Mouse (Mus musculus) urinary bladder, adult 18-20 months (tissue): ENCODE data around the gene Klhdc8b.
A peak's percentile ranks its signal among the peaks of the same experiment; 100 is the strongest.

Experiments
- DNase-seq, 2 experiments: peaks; one replicate each; pipeline ENCODE4 v3.0.0; 2022; ENCODE audit warnings: low spot score in 2 of 2, mixed read lengths in 2 of 2

Klhdc8b gene

DNA sequence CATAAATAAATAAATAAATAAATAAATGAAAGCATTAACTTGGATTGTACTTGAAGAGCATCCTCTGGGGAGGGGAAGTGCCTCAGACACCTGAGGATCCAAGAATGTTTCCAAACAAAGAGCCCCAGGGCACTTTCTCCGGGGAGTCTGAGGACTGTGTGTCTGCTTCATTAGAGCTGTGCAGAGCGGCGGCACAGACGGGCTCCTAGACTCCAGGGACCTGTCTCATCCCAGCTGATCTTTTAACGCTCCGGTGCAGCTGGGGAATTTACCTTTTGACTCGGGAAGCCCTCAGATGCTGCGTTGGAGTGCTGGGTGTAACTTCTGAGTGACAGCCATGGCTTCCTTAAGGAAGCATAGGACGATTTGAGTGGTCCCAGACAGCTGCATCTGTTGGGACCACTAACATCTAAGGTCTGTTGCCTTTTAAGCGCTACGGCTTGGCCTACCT, at the start of gene Klhdc8b:
Gene Klhdc8b, minus strand, starts transcription at position 401 of the 451 bp plus-strand sequence.
- DNase-seq, result no peak

DNA sequence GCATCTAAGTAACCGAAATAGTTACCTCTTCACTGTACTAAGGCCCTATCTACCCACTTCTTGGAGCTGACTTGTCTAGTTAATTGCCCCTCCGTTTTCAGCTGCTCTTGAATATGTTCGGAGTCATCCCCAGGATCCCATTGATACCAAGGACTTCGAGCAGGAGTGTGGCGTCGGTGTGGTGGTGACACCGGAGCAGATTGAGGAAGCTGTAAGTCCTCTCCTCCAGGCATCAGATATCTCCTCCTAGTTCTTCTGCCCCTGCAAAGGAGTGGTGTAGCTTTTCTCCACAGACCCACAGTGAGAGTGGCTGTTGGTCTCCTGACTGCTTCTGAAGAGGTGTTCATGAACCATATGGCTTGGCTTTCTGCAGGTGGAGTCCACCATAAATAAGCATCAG, 47.4 kb upstream of the Klhdc8b start:
- DNase-seq, result no peak

DNA sequence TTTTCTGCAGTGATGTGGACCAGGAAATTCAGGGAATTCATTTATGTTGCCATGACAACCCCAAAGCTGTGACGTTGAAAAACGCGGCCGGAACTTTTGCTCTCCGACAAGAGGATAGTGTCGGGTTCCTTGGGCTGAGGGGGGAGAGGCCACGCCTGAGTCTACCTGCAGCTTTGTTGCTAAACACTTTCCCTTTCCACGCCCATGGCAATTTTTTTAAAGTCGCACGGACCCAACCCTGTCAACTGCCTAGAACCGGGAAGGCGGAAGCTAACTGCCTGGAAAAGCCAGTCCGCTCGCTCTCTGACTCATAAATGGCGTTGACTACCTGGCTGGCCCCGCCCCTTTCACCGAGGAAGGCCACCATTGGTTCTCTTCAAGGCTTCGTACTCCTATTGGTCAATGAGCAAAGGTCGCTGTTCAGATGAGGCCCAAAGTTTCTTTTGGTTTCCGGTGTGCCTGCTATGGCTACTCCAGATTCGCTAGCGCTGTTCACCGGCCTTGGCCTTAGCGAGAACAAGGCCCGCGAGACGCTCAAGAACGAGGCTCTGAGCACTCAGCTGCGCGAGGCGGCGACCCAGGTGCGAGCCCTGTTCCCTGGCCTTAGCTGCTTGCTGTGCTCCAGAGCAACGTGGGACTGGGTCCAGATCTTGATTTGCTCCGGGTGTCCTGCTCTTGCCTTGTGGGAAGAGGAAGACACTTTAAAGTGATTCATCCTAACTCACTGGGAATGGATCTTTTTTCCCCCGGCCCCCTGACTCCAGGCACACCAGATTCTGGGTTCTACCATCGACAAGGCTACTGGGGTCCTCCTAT, 46.4 kb upstream of the Klhdc8b start, which contains the start of gene Qars:
Gene Qars, plus strand, starts transcription at position 88 of the 816 bp plus-strand sequence.
- DNase-seq, result peak; percentile 78 to 94

DNA sequence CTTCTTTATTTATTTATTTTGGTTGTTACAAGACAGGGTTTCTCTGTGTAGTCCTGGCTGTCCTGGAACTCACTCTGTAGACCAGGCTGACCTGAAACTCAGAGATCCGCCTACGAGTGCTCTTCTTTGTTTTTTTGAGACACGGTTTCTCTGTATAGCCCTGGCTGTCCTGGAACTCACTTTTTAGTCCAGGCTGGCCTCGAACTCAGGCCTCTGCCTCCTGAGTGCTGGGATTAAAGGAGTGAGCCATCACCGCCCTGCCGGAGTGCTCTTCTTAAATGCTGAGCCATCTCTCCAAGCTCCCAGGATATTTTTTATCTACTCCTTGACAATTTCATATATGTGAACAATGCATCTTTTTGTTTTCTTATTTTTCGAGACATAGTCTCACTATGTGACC, 45.5 kb upstream of the Klhdc8b start:
- DNase-seq, result no peak

DNA sequence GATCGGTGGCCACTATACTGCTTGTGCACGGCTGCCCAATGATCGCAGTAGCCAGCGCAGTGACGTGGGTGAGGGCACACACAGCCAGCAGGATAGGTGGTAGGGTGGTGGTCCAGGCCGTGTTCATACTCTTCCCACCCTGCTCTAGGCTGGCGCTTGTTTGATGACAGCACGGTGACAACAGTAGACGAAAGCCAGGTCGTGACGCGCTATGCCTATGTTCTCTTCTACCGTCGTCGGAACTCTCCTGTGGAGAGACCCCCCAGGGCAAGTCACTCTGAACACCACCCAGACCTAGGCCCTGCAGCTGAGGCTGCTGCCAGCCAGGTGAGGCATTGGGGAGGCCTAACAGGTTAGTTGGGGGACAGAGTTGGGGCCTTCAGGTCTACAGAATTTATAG, 38.6 kb upstream of the Klhdc8b start:
- no peak for DNase-seq

DNA sequence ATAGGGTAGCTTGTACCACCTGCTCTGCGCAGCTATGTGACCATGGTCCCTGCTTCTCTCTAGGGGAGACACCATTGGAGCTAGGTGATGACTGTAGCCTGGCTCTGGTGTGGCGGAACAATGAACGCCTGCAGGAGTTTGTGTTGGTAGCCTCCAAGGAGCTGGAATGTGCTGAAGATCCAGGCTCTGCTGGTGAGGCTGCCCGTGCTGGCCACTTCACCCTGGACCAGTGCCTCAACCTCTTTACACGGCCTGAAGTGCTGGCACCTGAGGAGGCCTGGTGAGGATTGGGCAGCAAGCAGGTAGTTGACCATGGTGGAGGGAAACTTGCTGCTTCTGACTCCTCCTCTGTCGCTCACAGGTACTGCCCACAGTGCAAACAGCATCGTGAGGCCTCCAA, 37.9 kb upstream of the Klhdc8b start:
- DNase-seq, result no peak

DNA sequence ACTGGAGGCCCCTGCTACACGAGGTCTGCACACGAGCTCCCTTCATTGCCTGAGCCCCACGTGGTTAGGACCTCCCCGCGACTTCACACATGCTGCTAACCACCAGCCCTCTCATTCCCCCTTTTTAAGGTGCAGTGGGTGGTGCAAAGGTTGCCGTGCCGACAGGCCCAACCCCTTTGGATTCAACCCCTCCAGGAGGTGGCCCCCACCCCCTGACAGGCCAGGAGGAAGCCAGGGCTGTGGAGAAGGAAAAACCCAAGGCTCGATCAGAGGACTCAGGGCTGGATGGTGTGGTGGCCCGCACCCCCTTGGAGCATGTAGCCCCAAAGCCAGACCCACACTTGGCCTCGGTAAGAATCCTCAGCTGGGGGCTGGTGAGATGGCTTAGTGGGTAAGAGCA, 33.5 kb upstream of the Klhdc8b start:
- DNase-seq, result no peak

DNA sequence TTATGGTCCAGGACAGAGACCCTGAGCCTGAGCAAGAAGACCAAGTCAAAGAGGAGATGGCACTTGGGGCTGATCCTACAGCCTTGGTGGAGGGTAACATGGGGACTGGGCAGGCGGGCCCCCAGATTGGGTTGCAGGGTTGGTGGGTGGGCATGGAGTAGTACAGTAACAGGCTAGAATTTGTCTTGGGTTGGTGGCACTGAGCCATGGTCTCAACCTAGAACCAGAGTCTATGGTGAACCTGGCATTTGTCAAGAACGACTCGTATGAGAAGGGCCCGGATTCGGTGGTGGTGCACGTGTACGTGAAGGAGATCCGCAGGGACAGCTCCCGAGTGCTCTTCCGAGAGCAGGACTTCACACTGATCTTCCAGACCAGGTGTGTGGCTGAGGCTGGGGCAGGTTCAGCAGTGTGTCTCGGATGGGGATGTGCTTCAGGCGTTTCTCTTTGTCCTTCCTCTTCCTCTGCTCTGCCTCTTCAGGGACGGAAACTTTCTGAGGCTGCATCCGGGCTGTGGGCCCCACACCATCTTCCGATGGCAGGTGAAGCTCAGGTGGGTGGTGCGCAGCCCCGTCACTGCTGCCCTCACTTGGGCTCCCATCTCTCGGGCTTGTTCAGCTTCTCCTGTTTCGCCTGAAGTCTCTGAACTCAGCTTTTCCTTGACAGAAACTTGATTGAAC, 32.9 kb upstream of the Klhdc8b start:
- DNase-seq, result no peak

DNA sequence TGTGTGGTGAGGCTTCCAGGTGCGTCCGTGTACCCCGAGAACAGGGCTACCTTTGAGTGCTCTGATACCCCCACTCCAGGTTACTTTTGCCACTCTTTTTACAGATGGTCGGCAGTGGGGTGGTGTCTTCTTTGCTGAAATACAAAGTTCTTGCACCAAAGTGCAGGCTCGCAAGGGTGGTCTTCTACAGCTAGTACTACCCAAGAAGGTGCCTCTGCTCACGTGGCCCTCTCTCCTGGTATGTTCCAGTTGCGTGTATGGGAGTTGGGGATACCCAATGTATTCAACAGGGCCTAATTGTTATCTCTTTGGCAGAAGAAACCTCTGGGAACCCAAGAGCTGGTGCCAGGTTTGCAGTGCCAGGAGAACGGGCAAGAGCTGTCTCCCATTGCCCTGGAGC, 31.9 kb upstream of the Klhdc8b start:
- DNase-seq, result no peak

DNA sequence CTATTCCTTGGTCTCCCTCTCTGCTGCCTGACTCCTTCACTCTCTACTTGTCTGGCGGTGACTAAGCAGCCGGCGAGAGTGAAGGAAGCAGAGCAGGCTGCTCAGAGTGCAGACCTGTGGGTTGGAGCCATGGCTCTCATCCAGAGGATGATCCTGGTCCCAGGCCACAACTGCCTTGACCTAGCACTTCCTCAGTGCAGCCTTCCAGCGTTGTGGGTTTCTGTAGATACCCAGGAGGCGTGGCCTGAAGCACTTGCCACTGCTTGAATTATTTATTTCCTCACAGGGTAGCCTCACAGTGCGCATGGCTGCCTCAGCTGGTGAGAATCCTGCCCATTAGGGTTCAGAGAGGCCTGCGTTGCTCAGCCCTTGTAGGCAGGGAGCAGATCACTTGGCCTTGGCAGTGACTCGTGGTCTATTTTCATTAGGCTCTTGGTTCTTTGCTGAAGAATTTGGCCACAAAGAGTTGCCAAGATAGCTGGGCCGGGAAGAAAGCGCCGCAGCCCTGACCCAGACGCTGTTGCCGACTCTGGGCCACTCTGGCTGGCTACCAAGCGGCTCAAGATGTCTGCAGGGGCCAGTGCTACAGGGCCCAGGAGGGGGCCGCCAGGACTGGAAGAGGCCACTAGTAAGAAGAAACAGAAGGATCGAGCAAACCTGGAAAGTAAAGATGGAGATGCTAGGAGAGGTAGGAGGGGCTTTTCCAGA, 30.8 kb upstream of the Klhdc8b start:
- DNase-seq, result no peak

DNA sequence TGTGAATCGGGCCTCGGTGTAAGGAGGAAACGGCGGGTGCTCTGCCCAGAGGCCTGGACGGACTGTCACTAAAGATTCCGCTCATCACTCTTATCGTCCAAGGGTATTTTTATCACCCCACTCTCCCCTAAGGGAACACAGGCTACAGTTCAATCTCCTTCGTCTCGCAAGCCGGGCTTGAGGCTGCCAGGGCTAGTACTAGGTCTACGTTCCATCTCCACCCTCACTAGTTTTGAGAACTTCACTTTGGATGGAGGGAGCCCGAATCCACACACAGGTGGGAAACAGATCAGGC, 29.9 kb upstream of the Klhdc8b start:
- no peak for DNase-seq

DNA sequence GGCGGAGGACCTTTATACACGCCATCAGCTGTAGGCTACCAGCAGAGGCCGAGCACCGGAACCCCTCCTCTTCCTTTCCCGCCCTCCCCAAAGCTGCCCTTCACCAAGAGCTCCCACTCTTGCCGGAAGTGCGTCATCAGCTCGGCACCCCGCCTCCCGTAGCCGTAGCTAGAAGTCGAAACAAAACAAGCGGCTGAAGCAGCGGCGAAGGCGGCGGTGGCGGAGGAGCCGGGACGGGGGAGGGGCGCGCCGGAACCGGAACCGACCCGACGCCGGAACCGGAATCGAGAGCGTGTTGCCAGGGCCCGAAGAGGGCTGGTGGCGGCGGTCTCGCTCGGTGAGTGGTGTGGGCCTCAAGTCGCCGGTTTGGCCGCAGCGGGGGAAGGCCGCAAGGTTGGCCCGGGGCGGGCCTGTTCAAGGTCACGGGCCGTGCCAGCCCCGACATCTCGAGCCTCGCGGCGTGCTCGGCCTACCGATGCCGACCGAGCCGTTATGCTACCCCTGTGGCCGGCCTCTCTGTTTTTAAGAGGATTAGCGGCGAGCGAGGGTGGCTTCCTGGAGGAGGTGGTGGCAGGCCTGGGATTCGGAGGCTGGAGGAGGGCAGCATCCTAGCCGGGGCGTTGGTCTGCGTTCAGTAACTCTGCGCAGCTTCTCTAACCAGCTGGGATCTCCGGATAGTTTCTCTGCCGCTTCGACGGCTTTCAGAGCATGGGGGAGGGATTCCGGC, 29.3 kb upstream of the Klhdc8b start, which contains the start of gene Usp19:
Gene Usp19, plus strand, starts transcription at position 44 of the 727 bp plus-strand sequence.
- peak; percentile 84 to 94 for DNase-seq

DNA sequence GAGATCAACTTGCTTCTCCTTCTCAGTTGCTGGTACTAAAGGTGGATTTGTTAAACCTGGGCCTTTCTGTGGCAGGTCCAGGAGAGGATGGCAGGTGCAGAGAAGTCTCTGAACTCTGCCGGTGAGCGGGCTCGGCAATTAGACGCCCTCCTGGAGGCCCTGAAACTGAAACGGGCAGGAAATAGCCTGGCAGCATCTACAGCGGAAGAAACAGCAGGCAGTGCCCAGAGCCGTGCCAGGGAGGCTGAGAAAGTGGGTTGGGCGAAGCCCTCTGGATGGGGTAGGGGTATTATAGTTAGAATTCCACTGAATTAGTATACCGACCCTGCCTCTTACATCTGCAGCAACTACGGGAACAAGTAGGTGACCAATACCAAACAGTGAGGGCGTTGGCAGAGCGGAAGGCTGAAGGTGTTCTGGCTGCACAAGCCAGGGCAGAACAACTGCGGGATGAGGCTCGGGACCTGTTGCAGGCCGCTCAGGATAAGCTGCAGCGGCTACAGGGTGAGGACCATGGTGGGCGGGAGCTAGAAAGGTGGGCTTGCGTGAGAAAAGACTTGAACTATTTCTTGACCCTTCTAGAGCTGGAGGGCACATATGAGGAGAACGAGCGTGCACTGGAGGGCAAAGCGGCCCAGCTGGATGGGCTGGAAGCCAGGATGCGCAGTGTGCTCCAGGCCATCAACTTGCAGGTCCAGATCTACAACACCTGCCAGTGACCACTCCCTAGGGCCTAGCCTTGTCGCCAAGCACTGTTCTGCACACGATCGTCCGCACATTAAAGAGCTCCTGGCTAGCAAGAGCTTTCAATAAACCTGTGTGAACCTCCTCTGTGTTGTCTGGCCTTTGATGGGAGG, 28.5 kb upstream of the Klhdc8b start:
- DNase-seq, result no peak

DNA sequence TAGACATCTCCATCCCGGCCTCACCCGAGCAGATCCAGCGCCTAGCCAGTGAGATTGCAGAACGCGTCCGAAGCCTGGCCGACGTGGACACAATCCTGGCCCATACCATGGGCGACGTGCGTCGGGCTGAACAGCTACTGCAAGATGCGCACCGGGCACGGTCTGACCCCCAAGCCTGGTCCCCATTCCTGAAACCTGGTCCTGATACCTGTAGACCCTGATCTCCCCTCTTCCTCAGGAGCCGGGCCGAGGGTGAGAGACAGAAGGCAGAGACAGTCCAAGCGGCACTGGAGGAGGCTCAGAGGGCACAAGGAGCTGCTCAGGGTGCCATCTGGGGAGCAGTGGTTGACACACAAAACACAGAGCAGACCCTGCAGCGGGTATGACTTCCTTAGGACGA, 27.8 kb upstream of the Klhdc8b start:
- no peak for DNase-seq

DNA sequence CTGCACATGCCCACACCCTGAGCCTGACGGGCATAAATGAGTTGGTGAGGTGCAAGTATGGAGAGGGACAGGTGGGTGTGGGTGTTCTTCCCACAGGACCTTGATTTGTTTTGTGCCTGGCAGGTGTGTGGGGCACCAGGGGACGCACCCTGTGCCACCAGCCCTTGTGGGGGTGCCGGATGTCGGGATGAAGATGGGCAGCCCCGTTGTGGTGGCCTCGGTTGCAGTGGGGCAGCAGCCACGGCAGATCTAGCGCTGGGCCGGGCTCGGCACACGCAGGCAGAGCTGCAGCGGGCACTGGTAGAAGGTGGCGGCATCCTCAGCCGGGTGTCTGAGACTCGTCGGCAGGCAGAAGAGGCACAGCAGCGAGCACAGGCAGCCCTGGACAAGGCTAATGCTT, 27.0 kb upstream of the Klhdc8b start:
- no peak for DNase-seq

DNA sequence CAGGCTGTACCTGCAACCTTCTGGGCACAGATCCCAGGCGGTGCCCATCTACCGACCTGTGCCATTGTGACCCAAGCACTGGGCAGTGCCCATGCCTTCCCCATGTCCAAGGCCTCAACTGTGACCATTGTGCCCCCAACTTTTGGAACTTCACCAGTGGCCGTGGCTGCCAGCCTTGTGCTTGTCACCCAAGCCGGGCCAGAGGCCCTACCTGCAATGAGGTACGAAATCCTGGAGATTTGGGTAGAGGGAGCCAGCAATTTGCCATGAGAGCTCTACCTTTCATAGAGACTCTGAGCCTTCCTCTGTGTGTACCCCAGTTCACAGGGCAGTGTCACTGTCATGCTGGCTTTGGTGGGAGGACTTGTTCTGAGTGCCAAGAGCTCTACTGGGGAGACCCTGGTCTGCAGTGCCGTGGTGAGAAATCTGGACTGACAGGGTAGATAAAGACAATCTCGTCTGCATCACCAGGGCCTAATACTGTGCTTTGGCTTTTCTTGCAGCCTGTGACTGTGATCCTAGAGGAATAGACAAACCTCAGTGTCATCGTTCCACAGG, 25.7 kb upstream of the Klhdc8b start:
- DNase-seq, result no peak

DNA sequence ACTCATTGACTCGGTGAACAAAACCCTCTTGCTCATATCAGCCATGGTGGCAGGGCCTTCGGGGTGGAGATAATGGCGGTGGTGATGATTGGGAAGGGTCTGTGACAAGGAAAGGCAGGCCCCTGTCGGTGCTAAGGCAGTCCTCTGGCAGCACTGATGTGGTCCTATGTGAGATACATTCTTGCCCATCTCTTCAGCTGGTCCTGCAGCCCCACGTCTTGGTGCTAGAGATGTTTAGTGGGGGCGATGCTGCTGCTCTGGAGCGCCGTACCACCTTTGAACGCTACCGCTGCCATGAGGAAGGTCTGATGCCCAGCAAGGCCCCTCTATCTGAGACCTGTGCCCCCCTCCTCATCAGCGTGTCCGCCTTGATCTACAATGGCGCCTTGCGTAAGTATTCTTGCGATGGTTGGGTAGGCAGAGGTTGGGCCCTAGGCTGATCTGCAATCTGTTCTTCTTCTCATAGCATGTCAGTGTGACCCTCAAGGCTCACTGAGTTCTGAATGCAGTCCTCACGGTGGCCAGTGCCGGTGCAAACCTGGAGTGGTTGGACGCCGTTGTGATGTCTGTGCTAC, 24.0 kb upstream of the Klhdc8b start:
- DNase-seq, result no peak

DNA sequence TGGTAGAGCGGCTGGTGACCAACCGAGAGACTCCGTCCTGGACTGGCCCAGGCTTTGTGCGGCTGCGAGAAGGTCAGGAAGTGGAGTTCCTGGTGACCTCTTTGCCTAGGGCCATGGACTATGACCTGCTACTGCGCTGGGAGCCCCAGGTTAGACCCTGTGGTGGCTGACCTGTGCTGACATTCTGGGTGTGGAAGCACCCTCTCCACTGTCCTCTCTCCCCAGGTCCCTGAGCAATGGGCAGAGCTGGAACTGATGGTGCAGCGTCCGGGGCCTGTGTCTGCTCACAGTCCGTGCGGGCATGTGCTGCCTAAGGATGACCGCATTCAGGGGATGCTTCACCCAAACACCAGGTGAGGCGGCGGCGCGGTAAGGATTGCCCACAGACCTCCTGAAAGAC, 22.6 kb upstream of the Klhdc8b start:
- no peak for DNase-seq

DNA sequence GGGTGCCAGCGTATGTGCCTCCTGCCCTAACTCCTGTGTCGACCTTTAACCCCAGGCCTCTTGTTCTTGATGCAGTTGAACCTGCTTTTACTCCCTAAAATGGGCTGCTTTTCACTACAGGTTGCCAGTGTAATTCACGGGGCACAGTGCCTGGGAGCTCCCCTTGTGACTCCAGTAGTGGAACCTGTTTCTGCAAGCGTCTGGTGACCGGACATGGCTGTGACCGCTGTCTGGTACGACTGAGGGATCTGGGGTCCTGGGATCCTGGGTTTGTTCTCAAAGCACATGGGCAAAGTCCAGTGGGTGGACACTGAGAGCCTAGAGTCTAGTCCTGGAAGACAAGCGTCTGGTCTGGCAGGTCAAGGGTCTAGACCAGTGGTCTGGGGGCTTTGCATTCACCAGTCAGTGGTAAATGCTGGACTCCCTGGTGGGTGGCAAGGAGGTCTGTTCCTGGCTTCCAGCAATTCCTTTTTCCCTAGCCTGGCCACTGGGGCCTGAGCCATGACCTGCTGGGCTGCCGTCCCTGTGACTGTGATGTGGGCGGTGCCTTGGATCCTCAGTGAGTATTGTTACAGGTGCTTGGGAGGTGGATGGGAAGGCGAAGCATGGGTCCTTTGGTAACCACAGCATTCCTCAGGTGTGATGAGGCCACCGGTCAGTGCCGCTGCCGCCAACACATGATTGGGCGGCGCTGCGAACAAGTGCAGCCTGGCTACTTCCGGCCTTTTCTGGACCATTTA, 21.8 kb upstream of the Klhdc8b start:
- DNase-seq, result no peak
